Mouse (Mus musculus) layer of hippocampus, postnatal 36 days (tissue): ENCODE measurements around the gene Bfsp2. TPM values are rescaled to one million over a fixed set of nuclear protein-coding genes. Genes with fewer than 3 reads are reported as not detected.
A peak's percentile ranks its signal among the peaks of the same experiment; 100 is the strongest.
"Not testable (repeated sequence)": the region's sequence is repeated elsewhere in the genome, so short reads cannot be mapped to it uniquely, and the experiment has no call there.

ENCODE experiments used
- DNase-seq, 2 experiments: peaks; one replicate each; pipeline ENCODE4 v3.0.0; 2022
- total RNA-seq, 2 experiments: library from RNA; stranded (reverse); gene quantifications; 2 replicates each; pipeline ENCODE4 v1.2.3; 2021

Bfsp2 gene
- total RNA-seq, 2 experiments from 2014 or later: 5.0 to 6.0 TPM

GRCm38 (mm10) chr9:103430431-103431220 is 49.6 kb downstream of the Bfsp2 start:
- DNase-seq: no peak

- no peak for DNase-seq
Observed at GRCm38 (mm10) chr9:103426425-103426824, 53.8 kb downstream of the Bfsp2 start.

- DNase-seq: no peak
Observed at GRCm38 (mm10) chr9:103424869-103425268, 55.4 kb downstream of the Bfsp2 start.

- no peak for DNase-seq
Observed at GRCm38 (mm10) chr9:103423951-103424350, 56.3 kb downstream of the Bfsp2 start.

GRCm38 (mm10) chr9:103423384-103423783 is 56.8 kb downstream of the Bfsp2 start:
- DNase-seq: no peak

GRCm38 (mm10) chr9:103422847-103423246 is 57.4 kb downstream of the Bfsp2 start:
- DNase-seq: peak; percentile 31 to 41

GRCm38 (mm10) chr9:103420844-103421243 is 59.4 kb downstream of the Bfsp2 start:
- no peak for DNase-seq

- no peak for DNase-seq
Observed at GRCm38 (mm10) chr9:103418786-103419185, 61.4 kb downstream of the Bfsp2 start.

- not testable (repeated sequence) for DNase-seq
Observed at GRCm38 (mm10) chr9:103418267-103418666, 62.0 kb downstream of the Bfsp2 start.

GRCm38 (mm10) chr9:103413457-103413856 is 66.8 kb downstream of the Bfsp2 start:
- no peak for DNase-seq

GRCm38 (mm10) chr9:103409119-103409518 is 71.1 kb downstream of the Bfsp2 start:
- no peak for DNase-seq

GRCm38 (mm10) chr9:103408136-103408777 is 72.0 kb downstream of the Bfsp2 start:
- DNase-seq: no peak

GRCm38 (mm10) chr9:103403331-103403973 is 76.8 kb downstream of the Bfsp2 start:
- DNase-seq: no peak

- peak; percentile 12 to 20 for DNase-seq
Observed at GRCm38 (mm10) chr9:103398509-103399157, 81.6 kb downstream of the Bfsp2 start.

- DNase-seq: no peak
Observed at GRCm38 (mm10) chr9:103393256-103393655, 87.0 kb downstream of the Bfsp2 start.

GRCm38 (mm10) chr9:103391796-103392372 is 88.3 kb downstream of the Bfsp2 start:
- DNase-seq: no peak

- DNase-seq: no peak
Observed at GRCm38 (mm10) chr9:103389261-103389660, 91.0 kb downstream of the Bfsp2 start.

- no peak for DNase-seq
Observed at GRCm38 (mm10) chr9:103387011-103387653, 93.1 kb downstream of the Bfsp2 start.

- DNase-seq: no peak
Observed at GRCm38 (mm10) chr9:103386573-103386972, 93.6 kb downstream of the Bfsp2 start.

GRCm38 (mm10) chr9:103385600-103385999 is 94.6 kb downstream of the Bfsp2 start:
- no peak for DNase-seq

- no peak for DNase-seq
Observed at GRCm38 (mm10) chr9:103384141-103384796, 96.0 kb downstream of the Bfsp2 start.
